25 mouse cellular contexts compared by ENCODE assay signal in genomic region chr11:102794157-102794556, GRCm38 (mm10). TPM values are rescaled to one million over a fixed set of nuclear protein-coding genes. Genes with fewer than 3 reads are reported as not detected.
A peak's percentile ranks its signal among the peaks of the same experiment; 100 is the strongest.
DNase-seq lines count a peak whose midpoint lies in the region; ATAC-seq and TF ChIP-seq lines count a peak whose summit lies in the region.
"Had no signal": no experiment of that assay in that cellular context is flagged by ENCODE, and none has a peak within 500 bp of the region (broad histone marks: within the 10 kb centered on the region; RNA-seq: fewer than 3 reads in every experiment).

No protein-coding gene starts in this region.

- H3K4me3 ChIP-seq in heart, embryonic 14.5 days (ENCODE audit: control insufficient read depth in 1 of 2, insufficient read depth in 1 of 2, low read depth in 1 of 2, low read length in 2 of 2) = no peak overlapping the region
- no peak overlapping the region for H3K4me3 ChIP-seq in lung, embryonic 14.5 days (ENCODE audit: low read depth, low read length)
- H3K4me3 ChIP-seq in thymus, adult 2 months (ENCODE audit: control insufficient read depth, insufficient read depth, low read length) = no peak overlapping the region
- H3K4me3 ChIP-seq in hindbrain, embryonic 14.5 days (replicated peaks; ENCODE audit: low read length) = no peak overlapping the region
- H3K4me3 ChIP-seq: embryonic facial prominence, embryonic 15.5 days; forebrain, embryonic 15.5 days; hindbrain, embryonic 15.5 days; limb, embryonic 12.5 days had no signal

- intact Hi-C loops in heart, postnatal 14 days (cut with DNase I) = no loop called here
- intact Hi-C loops in heart, postnatal 36 days (cut with DNase I) = no loop called here

- no peaks in the 10 kb centered on the region for H3K27me3 ChIP-seq in heart, embryonic 14.5 days (ENCODE audit: control insufficient read depth, insufficient read depth, low read length)
- H3K27me3 ChIP-seq in lung, embryonic 14.5 days (ENCODE audit: insufficient read depth, low read length) = no peaks in the 10 kb centered on the region
- H3K27me3 ChIP-seq in thymus, adult 2 months (ENCODE audit: control insufficient read depth, insufficient read depth, low read length) = no peaks in the 10 kb centered on the region
- no peaks in the 10 kb centered on the region for H3K27me3 ChIP-seq in hindbrain, embryonic 14.5 days (ENCODE audit: control insufficient read depth, insufficient read depth, low read length)
- H3K27me3 ChIP-seq: embryonic facial prominence, embryonic 15.5 days; forebrain, embryonic 15.5 days; hindbrain, embryonic 15.5 days; limb, embryonic 12.5 days had no signal

- peaks cover 27 to 50% of the 10 kb centered on the region in 2 experiments for H3K4me1 ChIP-seq in heart, embryonic 14.5 days (ENCODE audit: control insufficient read depth in 2 of 2, insufficient read depth in 2 of 2, low read length in 2 of 2)
- no peaks in the 10 kb centered on the region for H3K4me1 ChIP-seq in lung, embryonic 14.5 days (ENCODE audit: insufficient read depth)
- no peaks in the 10 kb centered on the region for H3K4me1 ChIP-seq in thymus, adult 2 months (replicated peaks; ENCODE audit: control insufficient read depth, insufficient read depth, low read length)
- H3K4me1 ChIP-seq in hindbrain, embryonic 14.5 days (replicated peaks; ENCODE audit: control insufficient read depth, insufficient read depth, low read length) = no peaks in the 10 kb centered on the region
- H3K4me1 ChIP-seq: embryonic facial prominence, embryonic 15.5 days; forebrain, embryonic 15.5 days had no signal

- no peaks in the 10 kb centered on the region for H3K9me3 ChIP-seq in heart, embryonic 14.5 days (ENCODE audit: control insufficient read depth, low read length)
- no peaks in the 10 kb centered on the region for H3K9me3 ChIP-seq in lung, embryonic 14.5 days (ENCODE audit: low read depth, low read length)
- no peaks in the 10 kb centered on the region for H3K9me3 ChIP-seq in hindbrain, embryonic 14.5 days (ENCODE audit: control insufficient read depth, low read length)
- H3K9me3 ChIP-seq: embryonic facial prominence, embryonic 15.5 days; forebrain, embryonic 15.5 days; hindbrain, embryonic 15.5 days; limb, embryonic 12.5 days had no signal

- WGBS in heart, embryonic 14.5 days = 21% methylated on average over 8 of the region's 8 CpGs
- WGBS in lung, embryonic 14.5 days = 47% methylated on average over 8 of the region's 8 CpGs
- WGBS in thymus, adult 2 months = 80% methylated on average over 8 of the region's 8 CpGs
- WGBS in hindbrain, embryonic 14.5 days = 69% methylated on average over 8 of the region's 8 CpGs

- ATAC-seq in heart, embryonic 14.5 days (ENCODE audit: insufficient number of reproducible peaks, insufficient read depth, low FRiP score, low read depth) = no peak
- no peak for ATAC-seq in lung, embryonic 14.5 days (ENCODE audit: insufficient read depth)
- ATAC-seq in hindbrain, embryonic 14.5 days (ENCODE audit: low FRiP score) = no peak
- ATAC-seq: forebrain, embryonic 15.5 days; liver, postnatal 0 days had no signal

- H3K27ac ChIP-seq in heart, embryonic 14.5 days (replicated peaks in 1 of 2; ENCODE audit: control insufficient read depth in 1 of 2, insufficient read depth in 1 of 2, low read depth in 2 of 2, low read length in 2 of 2) = peak overlapping the region; percentile 61 to 71
- H3K27ac ChIP-seq in lung, embryonic 14.5 days (ENCODE audit: low read depth) = peak overlapping the region; percentile 46; the same call in 1 of the 2 replicates
- H3K27ac ChIP-seq in thymus, adult 2 months (ENCODE audit: control insufficient read depth, insufficient read depth, low read length) = no peak overlapping the region
- no peak overlapping the region for H3K27ac ChIP-seq in hindbrain, embryonic 14.5 days
- H3K27ac ChIP-seq: forebrain, embryonic 15.5 days; hindbrain, embryonic 15.5 days; limb, embryonic 12.5 days had no signal

- peak; percentile 58 for DNase-seq in heart, adult 11 months
- no peak for DNase-seq in heart, postnatal 14 days
- no peak for DNase-seq in heart, postnatal 36 days
- DNase-seq in lung, embryonic 14.5 days = no peak
- DNase-seq in lung, postnatal 36 days = no peak
- DNase-seq in thymus, adult 2 months = no peak
- no peak for DNase-seq in hindbrain, embryonic 14.5 days (ENCODE audit: low spot score)
- DNase-seq: adrenal gland, postnatal 36 days; cerebellum, adult 11 months; cerebellum, adult 9-11 months; gastrocnemius, postnatal 10 days; kidney, adult 9 months; liver, postnatal 0 days; lung, postnatal 10 days; thymus, postnatal 14 days had no signal

- peaks cover 28% of the 10 kb centered on the region for H3K36me3 ChIP-seq in heart, embryonic 14.5 days (ENCODE audit: control insufficient read depth, insufficient read depth, low read length)
- peaks cover 20% of the 10 kb centered on the region for H3K36me3 ChIP-seq in lung, embryonic 14.5 days (ENCODE audit: insufficient read depth)
- H3K36me3 ChIP-seq in thymus, adult 2 months (ENCODE audit: control insufficient read depth, insufficient read depth, low read length) = no peaks in the 10 kb centered on the region
- H3K36me3 ChIP-seq in hindbrain, embryonic 14.5 days (replicated peaks; ENCODE audit: control insufficient read depth, insufficient read depth) = peaks cover 20% of the 10 kb centered on the region

- TF ChIP-seq CTCF in lung, embryonic 14.5 days (IDR thresholded peaks at IDR 0.05; ENCODE audit: low read depth) = no peak
- TF ChIP-seq CTCF in thymus, adult 2 months (IDR thresholded peaks at IDR 0.05; ENCODE audit: borderline replicate concordance, control insufficient read depth, extremely low read depth, insufficient read depth, low read length, poor library complexity) = no peak

- H3K9ac ChIP-seq in heart, embryonic 14.5 days (ENCODE audit: low read length) = peak overlapping the region; percentile 38; the same call in 1 of the 2 replicates
- H3K9ac ChIP-seq in lung, embryonic 14.5 days = no peak overlapping the region
- H3K9ac ChIP-seq in hindbrain, embryonic 14.5 days = no peak overlapping the region
- H3K9ac ChIP-seq: embryonic facial prominence, embryonic 15.5 days; forebrain, embryonic 15.5 days; hindbrain, embryonic 15.5 days; limb, embryonic 12.5 days; liver, postnatal 0 days had no signal

- peak overlapping the region; percentile 7 for H3K4me2 ChIP-seq in heart, embryonic 14.5 days (ENCODE audit: low read length)
- H3K4me2 ChIP-seq in lung, embryonic 14.5 days = no peak overlapping the region
- no peak overlapping the region for H3K4me2 ChIP-seq in hindbrain, embryonic 14.5 days (replicated peaks)
- H3K4me2 ChIP-seq: embryonic facial prominence, embryonic 15.5 days; forebrain, embryonic 15.5 days; hindbrain, embryonic 15.5 days; limb, embryonic 12.5 days; liver, embryonic 11.5 days; midbrain, embryonic 11.5 days had no signal

- TF ChIP-seq POLR2A in thymus, adult 2 months (IDR thresholded peaks at IDR 0.05; ENCODE audit: control insufficient read depth, extremely low read depth, insufficient read depth, low read length, poor library complexity) = no peak

RNA-seq across cellular contexts. Expression of gene Gjc1, which starts 25.3 kb away (rescaled TPM):
- 10 to 100 TPM; 37.7 to 42.6 TPM for total RNA-seq in heart, postnatal 14 days (2021)
- 53.8 and 54.9 TPM in 2 replicates for polyA plus RNA-seq in heart, embryonic 14.5 days (2014; fragmentation: Nextera tagmentation; extraction: Ambion mirVana)
- 10 to 100 TPM; 23.6 to 33.0 TPM for total RNA-seq in heart, postnatal 36 days (2021)
- polyA plus RNA-seq in lung, embryonic 14.5 days (2014; fragmentation: Nextera tagmentation; extraction: Ambion mirVana) = 78.1 and 80.7 TPM in 2 replicates
- 1.4 and 1.7 TPM in 2 replicates for polyA plus RNA-seq in thymus, adult 2 months (2012; rRNA removed)
- 31.2 and 34.3 TPM in 2 replicates for polyA plus RNA-seq in hindbrain, embryonic 14.5 days (2014; fragmentation: Nextera tagmentation; extraction: Ambion mirVana)
- total RNA-seq: common myeloid progenitor, adult 5-6 weeks; megakaryocyte progenitor cell, adult 5-6 weeks had no signal

RNA-seq across cellular contexts. Expression of gene Adam11, which starts 32.9 kb away (rescaled TPM):
- 1 to 10 TPM; 4.0 to 4.4 TPM for total RNA-seq in heart, postnatal 14 days (2021)
- polyA plus RNA-seq in heart, embryonic 14.5 days (2014; fragmentation: Nextera tagmentation; extraction: Ambion mirVana) = 5.9 and 7.3 TPM in 2 replicates
- total RNA-seq in heart, postnatal 36 days (2021) = 1 to 10 TPM; 4.1 to 6.2 TPM
- 5.3 and 5.5 TPM in 2 replicates for polyA plus RNA-seq in lung, embryonic 14.5 days (2014; fragmentation: Nextera tagmentation; extraction: Ambion mirVana)
- 30.2 and 51.6 TPM in 2 replicates for polyA plus RNA-seq in thymus, adult 2 months (2012; rRNA removed)
- polyA plus RNA-seq in hindbrain, embryonic 14.5 days (2014; fragmentation: Nextera tagmentation; extraction: Ambion mirVana) = 19.2 and 24.1 TPM in 2 replicates

RNA-seq across cellular contexts. Expression of gene Higd1b, which starts 41.5 kb away (rescaled TPM):
- 10 to 100 TPM; 20.4 to 25.4 TPM for total RNA-seq in heart, postnatal 14 days (2021)
- polyA plus RNA-seq in heart, embryonic 14.5 days (2014; fragmentation: Nextera tagmentation; extraction: Ambion mirVana) = 0.61 and 0.67 TPM in 2 replicates
- total RNA-seq in heart, postnatal 36 days (2021) = 10 to 100 TPM; 12.7 to 17.0 TPM
- 5.4 and 6.8 TPM in 2 replicates for polyA plus RNA-seq in lung, embryonic 14.5 days (2014; fragmentation: Nextera tagmentation; extraction: Ambion mirVana)
- polyA plus RNA-seq in thymus, adult 2 months (2012; rRNA removed) = 0.36 and 1.4 TPM in 2 replicates
- 9.4 and 9.8 TPM in 2 replicates for polyA plus RNA-seq in hindbrain, embryonic 14.5 days (2014; fragmentation: Nextera tagmentation; extraction: Ambion mirVana)
- total RNA-seq: common myeloid progenitor, adult 5-6 weeks; megakaryocyte progenitor cell, adult 5-6 weeks had no signal
- polyA plus RNA-seq: intestine, embryonic 14.5 days; limb, embryonic 12.5 days; liver, embryonic 11.5 days; liver, postnatal 0 days; midbrain, embryonic 11.5 days had no signal

Comparison
In these comparisons a context has a peak if more than half of its experiments do, and no peak if none do; other contexts are left out.
1. H3K27ac ChIP-seq: peak in heart, embryonic 14.5 days (2 of 2) and lung, embryonic 14.5 days (single experiment); none in thymus, adult 2 months (single experiment) and hindbrain, embryonic 14.5 days (single experiment).
2. RNA of gene Gjc1, which starts 25.3 kb away (polyA plus RNA-seq): 78.1 to 80.7 TPM in lung, embryonic 14.5 days, 53.8 to 54.9 TPM in heart, embryonic 14.5 days and 31.2 to 34.3 TPM in hindbrain, embryonic 14.5 days; 1.4 to 1.7 TPM in thymus, adult 2 months; every median in the first group is over 10 times any median in the second.